Mouse (Mus musculus): Measurements from ENCODE around the gene Cd19.

Gene Cd19

GRCm38 (mm10) chr7:126414725-126415124 lies at the start of gene Cd19:
Gene Cd19, minus strand, starts transcription at chr7:126414889.
- no peak for DNase-seq (ENCODE audit: low read depth)

DNA sequence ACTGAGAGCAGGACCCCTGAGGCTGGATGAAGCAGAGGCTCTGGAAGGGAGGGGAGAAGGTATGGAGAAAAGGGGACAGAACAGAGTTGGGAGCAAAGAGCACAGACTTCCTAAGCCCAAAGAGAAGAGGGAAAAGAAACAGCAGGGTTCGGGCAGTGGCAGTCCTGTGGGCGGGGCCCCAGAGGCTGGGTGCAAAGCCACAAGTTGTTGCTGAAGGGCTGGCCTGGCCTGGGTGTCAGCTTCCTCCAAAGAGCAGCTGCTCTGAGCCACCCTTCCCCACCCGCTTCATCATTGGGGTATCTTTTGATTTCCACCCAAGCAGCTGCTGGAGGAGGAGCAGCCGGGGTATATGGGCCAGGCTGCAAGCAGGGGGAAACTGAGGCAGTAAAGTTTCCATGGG lies 49.4 kb upstream of the Cd19 start:
- DNase-seq (ENCODE audit: low read depth) = no peak

- DNase-seq (ENCODE audit: low read depth) = no peak
Measured at GRCm38 (mm10) chr7:126463547-126463946, 48.9 kb upstream of the Cd19 start.

GRCm38 (mm10) chr7:126463004-126463403 lies 48.3 kb upstream of the Cd19 start, which contains the start of gene Atp2a1:
Gene Atp2a1, minus strand, starts transcription at chr7:126463108.
- no peak for DNase-seq (ENCODE audit: low read depth)

DNA sequence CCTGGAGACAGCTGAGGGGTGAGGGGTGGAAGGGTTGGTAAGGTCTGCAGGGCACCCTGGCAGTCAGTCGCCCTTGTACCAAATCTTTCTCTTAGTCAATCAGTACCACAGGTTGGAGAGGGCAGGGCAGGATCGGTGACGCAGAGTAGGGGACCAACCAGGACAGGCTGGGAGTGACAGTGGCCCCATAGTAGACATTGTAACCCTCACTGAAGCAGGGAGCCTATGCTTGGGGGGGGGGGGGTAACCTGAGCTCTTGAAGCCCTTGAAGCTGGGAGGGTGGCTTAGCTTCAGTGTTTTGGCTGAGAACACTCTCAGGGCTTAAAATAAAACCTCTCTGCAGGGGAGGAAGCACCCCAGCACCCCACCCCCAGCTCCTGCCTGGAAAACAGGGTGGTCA lies 46.9 kb upstream of the Cd19 start:
- no peak for DNase-seq (ENCODE audit: low read depth)

GRCm38 (mm10) chr7:126460623-126461399 lies 46.1 kb upstream of the Cd19 start:
- DNase-seq (ENCODE audit: low read depth) = no peak

DNA sequence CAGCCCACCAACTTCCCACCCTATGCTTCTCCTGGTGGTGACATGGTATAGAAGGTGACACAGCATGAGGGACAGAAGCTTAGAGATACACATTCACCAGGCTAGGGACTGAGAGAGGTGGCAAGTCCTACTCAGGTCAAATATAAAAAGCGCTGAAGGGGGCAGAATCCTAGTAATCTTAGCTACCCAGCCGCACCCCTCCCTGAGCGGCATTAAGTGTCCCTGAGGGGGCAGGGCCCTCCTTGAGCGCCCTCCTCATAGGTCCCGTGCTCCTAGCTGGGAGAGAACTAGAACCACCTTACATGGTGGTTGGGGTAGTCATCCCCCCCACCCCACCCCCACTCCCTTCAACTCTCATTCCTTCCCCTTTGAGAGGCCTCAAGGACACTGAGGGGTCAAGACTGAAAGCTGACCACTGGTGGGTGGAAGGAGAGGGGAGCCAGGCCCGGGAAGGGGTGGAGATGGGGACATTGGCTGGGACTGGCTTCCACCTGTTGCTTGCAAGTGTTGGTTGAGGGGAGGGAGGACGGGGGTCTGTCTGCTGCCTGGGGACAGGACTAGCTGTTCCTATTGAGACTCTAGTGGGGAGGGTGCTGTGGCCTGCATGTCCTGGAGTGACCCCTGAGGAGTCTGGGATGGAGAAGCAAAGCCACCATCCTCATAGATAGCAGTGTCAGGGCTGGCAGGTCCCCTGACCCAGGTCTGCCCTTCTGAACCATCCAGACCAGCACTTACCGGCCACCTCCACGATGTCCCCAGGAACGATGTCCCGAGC lies 44.3 kb upstream of the Cd19 start:
- no peak for DNase-seq (ENCODE audit: low read depth)

GRCm38 (mm10) chr7:126458225-126458624 lies 43.5 kb upstream of the Cd19 start:
- no peak for DNase-seq (ENCODE audit: low read depth)

DNA sequence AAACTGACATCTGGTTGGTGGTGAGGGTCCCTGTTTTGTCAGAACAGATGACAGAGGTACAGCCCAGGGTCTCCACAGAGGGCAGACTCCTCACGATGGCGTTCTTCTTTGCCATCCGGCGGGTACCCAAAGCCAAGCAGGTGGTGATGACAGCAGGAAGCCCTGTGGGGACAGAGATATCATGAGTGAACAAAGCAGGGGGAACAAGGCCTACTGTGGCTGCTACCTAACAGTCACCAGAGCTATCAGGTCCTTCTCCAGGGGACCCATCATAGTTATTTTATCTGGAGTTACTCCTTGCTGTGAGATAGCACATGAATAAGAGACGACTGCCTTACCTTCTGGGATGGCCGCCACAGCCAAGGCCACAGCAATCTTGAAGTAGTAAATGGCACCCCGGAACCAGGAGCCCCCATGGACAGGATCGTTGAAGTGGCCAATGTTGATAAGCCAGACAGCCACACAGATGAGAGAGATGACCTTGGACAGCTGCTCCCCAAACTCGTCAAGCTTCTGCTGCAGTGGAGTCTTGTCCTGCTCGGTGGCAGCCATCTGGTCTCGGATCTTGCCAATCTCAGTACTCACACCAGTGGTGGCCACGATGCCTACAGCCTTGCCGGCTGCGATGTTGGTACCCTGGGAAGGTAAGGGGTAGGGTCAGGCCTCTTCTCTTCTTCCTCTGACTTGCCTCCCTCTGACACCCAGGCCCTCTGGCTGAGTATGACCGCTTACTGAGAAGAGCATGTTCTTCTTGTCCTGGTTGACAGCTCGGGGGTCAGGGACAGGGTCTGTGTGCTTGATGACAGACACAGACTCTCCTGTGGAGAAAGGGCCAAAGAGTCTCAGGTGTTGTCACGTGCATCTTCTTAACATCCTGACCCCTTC lies 41.9 kb upstream of the Cd19 start:
- no peak for DNase-seq (ENCODE audit: low read depth)

- DNase-seq (ENCODE audit: low read depth) = no peak
Measured at GRCm38 (mm10) chr7:126455242-126455641, 40.6 kb upstream of the Cd19 start.

DNA sequence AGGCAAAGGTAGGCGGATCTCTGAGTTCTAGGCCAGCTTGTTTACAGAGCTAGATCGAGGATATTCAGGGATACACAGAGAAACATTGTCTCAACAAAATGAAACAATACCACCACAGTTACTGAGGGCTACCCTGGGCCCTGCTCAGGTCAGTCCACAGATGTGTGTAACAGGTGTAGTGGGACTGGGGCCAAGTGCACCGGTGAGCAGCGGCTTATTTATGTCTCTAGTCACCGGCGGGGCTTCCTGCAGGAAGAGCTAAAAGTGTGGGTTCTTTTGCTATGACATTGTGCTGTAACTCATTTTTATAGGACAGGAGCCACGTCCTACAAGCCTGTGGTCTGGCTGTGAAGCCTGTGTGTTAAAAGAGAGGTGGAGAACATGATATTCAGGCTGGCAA lies 39.2 kb upstream of the Cd19 start:
- DNase-seq (ENCODE audit: low read depth) = no peak

DNA sequence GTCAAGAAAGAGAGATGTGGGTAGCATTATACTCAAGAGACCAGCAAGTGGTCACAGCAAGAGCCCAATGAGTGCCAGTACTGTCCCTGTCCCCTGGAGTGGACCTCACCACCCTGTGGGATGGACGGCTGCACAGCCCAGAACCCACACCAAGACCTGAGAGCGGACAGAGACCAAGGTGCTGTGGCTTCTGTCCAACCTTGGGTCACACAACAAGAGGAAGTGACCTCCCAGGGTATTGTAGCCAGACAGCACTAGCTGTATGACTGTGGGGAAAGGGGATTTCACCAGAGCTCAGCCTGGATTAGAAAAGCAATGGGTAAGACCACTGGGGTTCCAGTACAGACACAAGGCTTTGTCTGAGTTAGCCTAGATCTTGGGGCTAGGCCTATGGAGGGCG lies 37.6 kb upstream of the Cd19 start:
- no peak for DNase-seq (ENCODE audit: low read depth)

GRCm38 (mm10) chr7:126450641-126451040 lies 36.0 kb upstream of the Cd19 start:
- no peak for DNase-seq (ENCODE audit: low read depth)

GRCm38 (mm10) chr7:126449991-126450390 lies 35.3 kb upstream of the Cd19 start:
- no peak for DNase-seq (ENCODE audit: low read depth)

- no peak for DNase-seq (ENCODE audit: low read depth)
Measured at GRCm38 (mm10) chr7:126448481-126448880, 33.8 kb upstream of the Cd19 start.

DNA sequence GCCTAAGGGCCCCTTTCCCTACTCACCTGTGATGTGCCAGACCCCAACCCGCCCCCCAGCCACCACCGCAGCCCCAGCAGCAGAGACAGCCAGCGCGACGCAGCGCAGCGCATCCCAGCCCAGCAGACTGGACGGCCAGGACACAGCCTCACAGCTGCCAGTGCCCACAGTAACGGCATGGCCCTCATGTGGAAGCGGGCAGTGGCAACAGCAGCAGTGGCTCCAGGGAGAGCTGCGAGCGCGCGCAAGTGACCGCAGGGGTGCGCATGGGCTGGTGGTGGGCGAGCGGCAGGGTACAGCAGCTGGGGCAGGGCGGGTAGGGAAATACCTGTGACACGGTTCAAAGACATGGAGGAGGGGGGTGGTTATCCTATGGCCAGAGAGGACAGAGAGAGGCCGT lies 31.5 kb upstream of the Cd19 start:
- DNase-seq (ENCODE audit: low read depth) = no peak

DNA sequence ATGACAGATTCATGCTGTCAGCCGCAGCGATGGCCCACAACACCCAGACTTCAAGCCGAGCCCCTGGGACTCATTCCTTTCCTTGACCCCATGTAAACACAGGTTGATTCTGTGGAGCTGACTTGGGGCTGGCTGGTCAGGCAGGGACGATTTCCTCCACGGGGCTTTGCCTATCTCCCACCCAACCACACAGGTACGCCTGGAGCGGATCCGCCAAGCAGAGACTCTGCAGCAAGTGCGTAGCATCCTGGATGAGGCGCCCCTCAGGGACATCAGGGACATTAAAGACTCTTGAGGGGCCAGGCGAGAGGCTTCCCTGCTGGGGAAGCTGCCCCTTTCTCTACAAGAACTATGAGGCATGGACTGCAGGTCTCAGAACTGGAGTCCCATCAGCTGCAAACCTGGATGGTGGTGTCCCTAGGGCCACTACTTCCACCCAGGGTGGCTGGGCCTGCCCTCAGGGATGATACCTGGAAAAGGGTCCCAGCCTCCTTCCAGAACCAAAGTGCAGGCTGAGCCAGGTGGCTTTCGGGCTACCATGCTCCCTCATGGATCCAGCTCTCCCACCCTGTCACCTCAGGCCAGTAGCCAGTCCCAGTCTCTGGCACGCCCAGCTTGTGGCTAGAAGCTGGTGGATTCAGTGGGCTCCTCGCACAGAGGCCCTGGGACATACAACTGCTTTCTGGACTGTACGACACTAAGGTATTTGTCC lies 30.6 kb upstream of the Cd19 start:
- DNase-seq (ENCODE audit: low read depth) = no peak

- DNase-seq (ENCODE audit: low read depth) = no peak
Measured at GRCm38 (mm10) chr7:126444536-126444935, 29.8 kb upstream of the Cd19 start.

- DNase-seq (ENCODE audit: low read depth) = no peak
Measured at GRCm38 (mm10) chr7:126443997-126444396, 29.3 kb upstream of the Cd19 start.

GRCm38 (mm10) chr7:126440134-126440533 lies 25.4 kb upstream of the Cd19 start:
- DNase-seq (ENCODE audit: low read depth) = no peak

DNA sequence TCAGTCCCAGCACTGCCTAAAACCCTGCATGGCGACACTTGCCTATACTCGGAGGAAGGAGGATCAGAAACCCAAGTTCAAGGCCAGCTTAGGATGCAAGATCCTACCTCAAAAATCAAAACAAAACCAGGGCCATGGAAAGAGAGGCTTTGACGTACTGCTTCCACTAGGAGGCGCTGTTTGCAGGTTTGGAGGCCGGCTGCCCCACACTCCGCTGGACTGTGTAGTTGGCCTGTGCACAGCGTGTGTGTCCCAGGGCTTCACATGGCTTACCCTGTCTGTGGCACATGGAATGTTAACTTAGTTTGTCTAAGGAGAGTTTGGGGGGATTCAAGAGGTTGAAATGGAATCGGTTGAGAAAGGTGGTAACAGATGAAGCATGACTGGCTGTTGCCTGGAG lies 22.2 kb upstream of the Cd19 start:
- DNase-seq (ENCODE audit: low read depth) = peak; percentile 49

DNA sequence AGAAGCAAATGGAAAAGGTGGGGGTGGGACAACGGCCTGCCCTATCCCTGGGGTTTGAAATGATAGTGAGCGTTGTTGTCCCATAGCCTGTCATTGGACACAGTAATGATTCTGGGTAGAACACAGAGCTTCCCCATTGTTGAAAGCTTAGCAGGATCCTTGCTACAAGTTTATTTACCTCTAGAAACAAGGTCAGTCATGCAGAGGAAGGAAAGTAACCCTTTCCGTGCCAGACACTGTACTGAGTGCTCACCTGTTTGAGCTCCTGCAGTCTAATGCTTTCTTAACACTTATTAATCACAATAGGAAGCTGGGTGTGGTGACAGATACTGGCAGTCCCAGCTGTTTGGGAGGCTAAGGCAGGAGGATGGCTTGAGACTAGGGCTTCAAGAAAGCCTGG lies 21.1 kb upstream of the Cd19 start:
- DNase-seq (ENCODE audit: low read depth) = no peak

Measured in c-Kit-positive CD71-positive TER-119-negative erythroid progenitor cells, embryonic 14.5 days (primary cell).